Mouse (Mus musculus): ENCODE measurements around the gene Pdzph1. TPM values are rescaled to one million over a fixed set of nuclear protein-coding genes. Genes with fewer than 3 reads are reported as not detected.

Gene Pdzph1
- total RNA-seq (2021) = 1 to 10 TPM; 7.4 to 7.8 TPM
- long read RNA-seq, experiment 1, partial matches to known transcripts = 3 of 7 reads
- long read RNA-seq, experiment 1, other reads (novel, unspliced or antisense) = 3 of 7 reads
- long read RNA-seq, experiment 2, partial matches to known transcripts = 3 of 3 reads
- long read RNA-seq, experiment 2, other reads (novel, unspliced or antisense) = 0 of 3 reads

DNA sequence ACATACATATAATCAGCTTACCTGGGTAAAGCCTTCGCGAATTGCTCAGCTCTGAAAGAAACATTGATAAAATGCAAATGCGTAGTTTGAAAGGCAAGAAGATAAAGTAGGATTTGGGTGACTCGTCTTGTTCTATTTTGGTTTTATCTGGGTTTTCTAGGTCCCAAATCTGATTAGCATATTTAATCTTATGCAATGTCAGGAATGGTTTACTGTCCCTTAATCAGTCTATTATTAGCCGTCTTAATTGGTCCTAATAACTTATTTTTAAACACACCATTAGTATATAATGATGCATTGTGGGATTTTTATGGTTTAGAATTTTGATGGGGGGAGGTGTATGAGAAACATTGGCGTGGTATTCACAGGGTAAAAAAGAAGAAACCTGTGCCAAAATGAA is at the start of gene Pdzph1:
Gene Pdzph1 (minus strand): TSS at position 101 of the 400 bp plus-strand sequence.
- DNase-seq (ENCODE audit: low spot score in 2 of 2) = no peak
- intact Hi-C loops (cut with DNase I) = no loop called here

DNA sequence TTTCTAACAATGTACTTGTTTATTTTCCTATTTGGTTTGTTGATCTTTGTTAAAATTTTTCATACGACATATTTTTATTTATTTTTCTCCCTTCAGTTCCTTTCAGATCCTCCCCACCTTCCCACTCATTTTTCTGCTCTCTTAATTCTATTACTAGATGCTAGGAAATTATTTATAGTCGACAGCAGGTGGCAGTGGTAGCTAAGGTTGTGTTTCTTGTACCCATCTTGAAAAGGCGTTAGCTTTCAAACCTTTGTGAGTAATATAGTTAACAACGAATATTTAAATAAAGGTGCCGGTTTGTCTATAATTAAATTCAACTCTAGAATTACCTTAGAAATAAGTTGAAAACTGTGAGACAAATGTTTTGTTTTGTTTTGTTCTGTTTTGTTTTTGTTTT is 48.6 kb upstream of the Pdzph1 start:
- intact Hi-C loops (cut with DNase I) = no loop called here

DNA sequence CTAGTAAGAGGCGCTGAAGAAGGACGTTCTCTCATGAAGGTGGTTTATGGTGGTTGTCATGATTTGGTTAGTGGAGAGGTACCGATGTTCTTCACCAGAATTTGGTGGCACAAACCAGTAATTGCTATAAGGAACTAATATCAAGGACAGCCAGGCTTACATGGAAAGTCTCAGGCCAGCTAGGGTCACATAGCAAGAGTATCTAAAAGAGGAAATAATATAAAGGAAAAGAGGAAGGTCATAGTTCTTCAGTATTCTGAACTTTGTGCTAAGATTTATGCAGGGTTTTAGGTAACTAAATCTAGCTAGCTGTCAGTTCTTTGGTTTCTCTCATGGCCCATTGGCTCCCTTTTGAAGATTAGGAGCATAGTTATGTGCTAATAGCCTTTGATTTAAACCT is 42.3 kb upstream of the Pdzph1 start:
- no peak for DNase-seq (ENCODE audit: low spot score in 2 of 2)

More for the DNA sequence above, 48.6 kb upstream of the Pdzph1 start:
- peak; percentile 21 to 64 for DNase-seq (ENCODE audit: low spot score in 2 of 2)

DNA sequence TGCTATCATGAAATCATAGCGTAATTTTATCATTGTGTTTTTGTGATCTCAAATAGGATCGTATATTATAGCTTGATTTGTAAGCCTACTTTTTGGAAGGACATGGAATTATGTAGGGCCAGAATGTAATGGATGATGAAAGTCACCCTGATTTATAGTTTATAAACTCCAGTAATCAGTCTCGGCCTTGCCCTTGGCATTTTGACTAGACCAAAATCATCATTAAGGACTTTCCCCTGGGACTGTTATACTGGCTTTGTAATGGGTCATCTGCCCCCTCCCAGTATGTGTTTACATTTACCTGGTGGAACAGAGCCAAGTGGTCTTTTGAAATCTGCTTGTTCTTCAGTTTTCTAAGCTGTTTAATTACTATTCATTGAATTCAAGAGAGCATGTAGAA is 35.2 kb upstream of the Pdzph1 start:
- intact Hi-C loops (cut with DNase I) = no loop called here
- DNase-seq (ENCODE audit: low spot score in 2 of 2) = no peak

More for the DNA sequence above, 42.3 kb upstream of the Pdzph1 start:
- intact Hi-C loops (cut with DNase I) = no loop called here

DNA sequence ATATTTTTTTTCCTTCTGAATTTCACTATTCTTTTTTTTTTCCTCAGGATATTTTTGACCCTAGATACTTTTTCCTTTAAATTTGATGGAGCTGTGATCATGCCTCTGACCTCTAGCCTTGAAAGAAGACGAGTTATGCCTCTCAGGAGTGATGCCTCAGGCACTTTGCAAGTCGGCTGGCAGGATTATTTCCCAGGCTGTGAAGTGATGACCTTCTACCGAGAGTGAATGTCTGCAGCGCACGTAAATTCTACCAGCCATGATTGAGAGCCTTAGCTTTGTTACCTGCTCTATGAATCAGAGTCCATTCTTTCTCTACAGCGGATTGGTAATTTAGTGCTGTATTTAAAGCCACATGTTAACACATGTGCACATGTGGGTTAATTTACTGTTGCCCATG is 33.3 kb upstream of the Pdzph1 start:
- DNase-seq (ENCODE audit: low spot score in 2 of 2) = no peak
- intact Hi-C loops (cut with DNase I) = no loop called here

DNA sequence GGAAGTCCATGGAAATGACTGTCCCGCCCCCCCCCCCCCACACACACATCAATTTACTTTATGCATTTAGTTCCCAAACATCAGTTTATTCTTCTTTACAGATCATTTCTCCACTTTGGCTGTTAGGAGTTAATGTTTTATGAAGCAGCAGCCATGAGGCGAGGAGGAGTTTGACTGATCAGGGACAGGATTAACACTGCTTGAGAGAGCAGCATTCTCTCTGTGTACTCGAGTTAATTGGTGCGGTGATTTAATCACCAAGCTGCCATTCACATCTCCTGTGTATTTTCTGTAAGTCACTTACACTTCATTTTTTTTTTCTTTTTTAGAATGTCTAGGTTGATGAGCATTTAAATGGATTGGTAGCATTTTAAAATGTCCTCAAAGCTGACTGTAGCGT is 32.8 kb upstream of the Pdzph1 start:
- intact Hi-C loops (cut with DNase I) = no loop called here
- no peak for DNase-seq (ENCODE audit: low spot score in 2 of 2)

DNA sequence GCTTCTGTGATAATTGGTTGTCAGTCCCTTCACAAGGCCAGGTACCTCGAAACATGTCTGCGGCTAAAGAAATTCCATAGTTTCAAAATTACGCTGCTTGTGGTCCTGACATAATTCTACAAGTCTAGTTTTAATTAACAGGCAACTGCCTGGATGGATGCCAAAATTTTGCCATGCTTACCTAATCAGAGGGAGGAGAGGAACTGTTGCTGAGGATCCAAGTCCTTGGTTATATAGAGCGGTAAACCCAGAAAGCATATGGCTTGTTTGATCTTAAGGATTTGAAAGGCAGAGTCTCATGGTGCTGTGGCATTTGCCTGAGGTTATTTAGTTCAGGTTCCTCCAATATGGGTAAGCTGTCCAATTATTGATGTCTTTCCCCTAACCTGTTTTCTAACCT is 27.5 kb upstream of the Pdzph1 start:
- intact Hi-C loops (cut with DNase I) = no loop called here
- no peak for DNase-seq (ENCODE audit: low spot score in 2 of 2)

DNA sequence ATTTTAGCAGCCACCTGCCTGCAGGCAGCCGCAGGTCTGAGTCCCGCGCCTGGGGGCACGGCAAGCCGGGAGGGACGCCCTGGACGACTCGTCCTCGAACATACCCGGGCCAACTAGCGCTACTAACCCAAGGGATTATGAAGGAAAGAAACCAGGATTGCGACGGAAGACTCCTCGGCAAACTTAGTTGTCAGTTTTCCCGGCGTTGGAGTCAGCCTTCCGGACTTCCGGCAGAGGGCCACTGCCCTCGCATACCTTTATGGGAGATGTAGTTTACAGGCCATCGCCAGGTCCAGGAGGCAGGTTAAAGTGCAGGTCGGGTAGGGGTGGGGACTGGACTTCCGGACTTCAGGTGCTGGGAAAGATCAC is 21.9 kb upstream of the Pdzph1 start, which contains the start of gene Nudt12:
Gene Nudt12 (minus strand): TSS at position 282 of the 369 bp plus-strand sequence.
- DNase-seq (ENCODE audit: low spot score in 2 of 2) = peak; percentile 42 to 59
- intact Hi-C loops (cut with DNase I) = no loop called here

DNA sequence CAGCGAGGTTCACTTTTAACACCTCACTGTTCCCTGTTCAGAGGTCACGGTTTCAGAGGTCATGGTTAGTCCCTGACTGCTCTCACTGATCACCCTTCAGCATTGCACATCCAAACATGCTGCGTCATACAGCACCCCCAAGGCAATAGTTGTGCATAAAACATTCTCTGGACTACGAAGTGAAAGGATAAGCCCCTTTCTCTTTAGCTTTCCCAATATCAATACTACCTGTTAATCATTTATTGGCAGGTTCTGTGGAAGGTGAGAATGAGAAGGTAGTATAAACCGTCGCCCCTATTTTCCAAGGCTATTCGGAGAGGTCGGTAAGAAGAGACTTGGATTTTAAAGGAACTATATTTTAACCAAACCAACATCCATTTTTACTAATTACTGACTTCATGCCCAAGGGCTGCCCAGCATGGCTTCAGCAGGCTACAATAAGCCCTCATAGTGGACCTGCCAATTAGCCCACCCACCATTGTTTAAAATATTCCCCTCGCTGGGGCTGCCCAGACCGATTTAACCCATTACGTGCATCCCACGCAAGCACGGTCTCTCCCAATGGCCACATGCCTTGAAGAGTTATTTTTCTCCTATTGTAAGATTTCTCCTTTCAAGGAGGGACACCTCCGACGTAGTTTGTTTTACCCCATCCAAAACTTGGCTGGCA is 21.4 kb upstream of the Pdzph1 start:
- no peak for DNase-seq (ENCODE audit: low spot score in 2 of 2)
- intact Hi-C loops (cut with DNase I) = no loop called here

DNA sequence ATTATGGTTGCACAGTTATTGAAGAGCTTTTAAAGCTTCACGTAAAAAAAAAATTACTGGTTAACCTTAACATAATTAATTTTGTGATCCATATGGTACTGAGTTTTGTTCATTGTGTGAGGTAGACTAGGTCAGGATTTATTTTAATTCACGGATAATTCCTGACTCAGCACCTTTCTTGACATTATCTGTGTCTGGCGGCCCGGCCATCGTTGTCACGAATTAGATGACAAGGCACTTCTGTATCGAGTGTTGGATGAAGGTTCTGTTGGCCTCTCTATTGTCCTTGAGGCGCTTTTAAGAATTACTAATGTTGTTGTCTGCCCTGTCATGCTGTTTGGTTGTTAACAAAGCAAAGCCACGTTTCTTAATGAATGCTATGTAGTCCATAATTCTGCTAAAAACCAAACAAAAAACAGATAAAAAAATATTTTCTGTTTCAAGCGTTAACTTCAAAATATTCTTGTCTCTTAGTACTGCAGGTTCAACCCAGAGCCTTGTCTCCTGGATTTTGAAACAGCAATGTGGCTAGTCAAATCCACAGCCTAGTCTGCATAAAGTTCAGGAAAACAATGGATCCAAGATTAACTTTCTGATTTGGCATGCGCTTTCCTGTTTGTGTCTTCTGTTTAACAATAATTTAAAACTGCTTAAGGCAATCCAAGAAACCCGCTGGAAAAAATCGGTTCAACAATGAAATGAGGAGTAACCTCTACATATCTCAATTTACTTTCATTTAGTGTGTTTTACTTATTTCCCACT is 20.6 kb upstream of the Pdzph1 start:
- intact Hi-C loops (cut with DNase I) = no loop called here

DNA sequence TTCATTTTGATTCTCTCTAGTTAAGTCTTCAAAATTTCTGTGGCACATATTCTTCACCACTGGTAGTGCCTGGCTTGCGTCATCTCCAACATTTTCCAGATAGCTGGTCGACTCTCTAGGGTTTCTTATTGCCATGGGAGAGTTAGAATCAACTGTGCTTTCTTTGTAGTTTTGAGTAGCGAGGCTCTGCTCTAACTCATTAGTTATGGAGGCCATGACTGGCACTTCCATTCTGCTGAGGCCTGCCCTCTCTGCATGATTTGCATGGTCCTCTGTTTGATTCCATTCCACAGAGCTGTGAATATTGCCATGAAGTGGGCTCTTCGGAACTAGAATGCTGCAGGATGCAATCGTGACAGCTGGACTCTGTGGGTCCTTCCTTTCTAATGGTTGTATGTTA is 17.9 kb downstream of the Pdzph1 start:
- intact Hi-C loops (cut with DNase I) = no loop called here
- DNase-seq (ENCODE audit: low spot score in 2 of 2) = no peak

More for the DNA sequence above, 20.6 kb upstream of the Pdzph1 start:
- DNase-seq (ENCODE audit: low spot score in 2 of 2) = no peak

DNA sequence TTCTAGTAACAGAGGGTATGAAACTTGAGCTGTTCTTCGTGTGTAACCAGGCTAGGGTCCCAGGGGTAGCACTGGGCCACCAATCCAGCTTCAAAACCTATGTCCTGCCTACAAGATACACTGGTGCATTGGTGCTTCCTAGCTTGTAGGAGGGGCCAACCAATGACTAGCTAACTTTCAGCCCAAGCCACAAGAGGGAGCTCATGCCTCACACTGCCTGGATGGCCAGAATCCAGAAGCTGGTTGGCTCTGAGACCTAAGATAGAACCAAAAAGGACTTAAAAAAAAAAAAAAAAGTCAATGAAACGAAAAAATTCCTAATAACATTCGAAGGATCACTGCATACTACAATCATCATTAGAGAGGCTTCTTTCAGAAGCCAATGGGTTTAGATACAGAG is 31.3 kb downstream of the Pdzph1 start:
- peak; percentile 13 to 18 for DNase-seq (ENCODE audit: low spot score in 2 of 2)
- intact Hi-C loops (cut with DNase I) = no loop called here

DNA sequence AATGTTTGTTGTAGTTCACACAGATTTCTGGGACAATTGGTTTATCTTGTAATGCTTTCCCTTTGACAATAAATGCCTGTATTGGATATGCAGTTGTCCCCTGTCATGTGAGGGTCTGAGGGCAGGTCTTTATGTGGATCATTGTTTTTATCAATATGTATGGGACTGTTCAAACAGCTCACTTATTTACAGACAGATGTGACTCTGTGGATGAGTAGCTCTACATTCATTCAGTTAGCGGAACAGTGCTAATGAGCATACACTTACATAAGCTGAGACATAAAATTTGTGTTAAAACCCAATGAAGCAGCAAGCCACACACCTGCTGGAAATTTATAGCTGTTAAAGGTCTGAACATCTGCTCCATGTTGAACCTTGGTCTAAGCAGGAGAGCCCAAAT is 34.1 kb downstream of the Pdzph1 start:
- intact Hi-C loops (cut with DNase I) = no loop called here
- DNase-seq (ENCODE audit: low spot score in 2 of 2) = no peak

DNA sequence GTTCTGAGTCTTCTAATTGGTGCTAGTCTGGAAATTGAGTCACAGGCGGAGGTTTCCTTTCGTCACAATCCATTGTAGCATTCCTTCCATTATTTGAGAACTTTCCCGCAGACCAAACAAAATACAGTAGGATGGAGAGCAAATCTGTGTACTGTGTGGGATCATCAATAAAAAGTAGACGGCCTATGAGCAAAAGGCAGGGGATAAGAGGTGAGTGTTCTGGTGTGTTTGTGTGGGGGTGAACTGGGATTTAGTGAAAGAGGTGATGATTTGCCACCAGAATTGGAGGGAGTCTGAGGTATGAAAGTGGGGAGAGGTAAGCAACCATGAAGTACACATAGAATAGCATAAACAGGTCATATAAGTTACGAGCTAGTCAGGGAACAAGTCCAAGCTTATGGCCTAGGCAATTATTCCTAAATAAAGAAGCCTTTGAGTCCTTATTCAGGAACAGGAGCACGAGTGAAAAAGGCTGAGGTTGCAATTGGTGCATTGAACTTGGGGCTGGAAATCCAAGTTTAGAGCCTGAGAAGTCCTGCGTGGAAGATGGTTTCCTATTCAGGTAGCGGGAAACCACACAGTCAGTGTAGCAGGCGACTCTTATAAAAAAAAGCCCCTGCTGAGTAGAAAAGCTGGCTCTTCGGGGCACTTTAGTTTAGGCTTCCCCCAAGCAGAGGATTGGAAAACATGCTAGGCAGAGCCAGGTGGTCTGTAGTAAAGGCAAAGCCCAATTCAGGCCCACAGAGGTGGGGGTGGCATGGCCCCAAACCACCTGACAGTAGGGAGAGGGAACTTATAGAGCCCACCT is 48.0 kb downstream of the Pdzph1 start:
- no peak for DNase-seq (ENCODE audit: low spot score in 2 of 2)
- intact Hi-C loops (cut with DNase I) = no loop called here

DNA sequence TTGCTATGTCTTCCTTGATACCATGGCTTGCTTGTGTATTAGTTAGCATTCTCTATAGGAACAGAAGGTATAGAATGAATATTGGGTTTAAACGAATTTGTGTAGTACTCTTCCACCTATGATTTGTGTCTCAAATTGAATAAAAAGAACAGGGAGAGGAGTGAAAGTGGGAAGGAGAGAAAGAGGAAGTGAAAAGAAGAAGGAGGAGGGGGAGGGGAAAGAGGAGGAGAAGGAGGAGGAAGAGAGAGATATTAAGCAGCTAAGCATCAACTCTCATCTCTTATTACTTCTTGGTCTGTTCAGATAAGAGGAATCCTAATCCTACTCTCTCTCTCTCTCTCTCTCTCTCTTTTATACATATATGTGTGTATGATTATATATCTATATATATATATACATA is 52.6 kb downstream of the Pdzph1 start:
- intact Hi-C loops (cut with DNase I) = no loop called here
- no peak for DNase-seq (ENCODE audit: low spot score in 2 of 2)

DNA sequence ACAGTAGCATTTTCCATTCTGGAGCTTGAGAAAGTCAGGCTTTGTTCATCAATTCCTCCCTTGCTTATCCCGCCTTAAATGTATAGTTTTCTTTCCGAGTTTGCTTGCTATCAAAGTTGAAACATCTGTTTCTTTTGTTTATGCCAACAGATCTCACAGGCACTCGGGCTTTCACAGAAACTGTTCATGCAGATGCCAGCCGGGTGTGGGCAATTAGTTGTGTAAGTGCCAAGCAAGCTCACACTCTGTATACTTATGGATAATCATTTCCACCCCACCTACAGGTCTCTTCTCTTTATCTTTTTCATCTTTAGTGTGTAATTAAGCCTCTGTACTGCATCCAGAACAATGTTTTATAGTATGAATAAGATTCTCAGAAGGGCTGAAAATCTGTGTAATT is 53.6 kb downstream of the Pdzph1 start:
- no peak for DNase-seq (ENCODE audit: low spot score in 2 of 2)

DNA sequence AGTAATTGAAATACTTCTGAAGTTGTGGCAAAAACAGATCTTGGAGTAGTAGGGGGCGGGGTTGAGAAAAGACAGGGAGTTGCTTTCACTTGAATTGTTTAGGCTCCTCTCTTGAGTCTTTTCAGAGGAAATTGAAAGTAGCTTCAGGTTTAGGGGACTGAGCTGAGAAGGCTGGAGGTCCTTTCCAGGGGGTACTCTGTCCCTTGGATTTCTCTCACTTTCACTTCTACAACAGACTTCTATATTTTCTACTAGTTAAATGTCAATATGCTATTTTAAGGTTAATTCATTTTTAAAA is 58.2 kb downstream of the Pdzph1 start:
- DNase-seq (ENCODE audit: low spot score in 2 of 2) = no peak

More for the DNA sequence above, 53.6 kb downstream of the Pdzph1 start:
- intact Hi-C loops (cut with DNase I) = no loop called here

DNA sequence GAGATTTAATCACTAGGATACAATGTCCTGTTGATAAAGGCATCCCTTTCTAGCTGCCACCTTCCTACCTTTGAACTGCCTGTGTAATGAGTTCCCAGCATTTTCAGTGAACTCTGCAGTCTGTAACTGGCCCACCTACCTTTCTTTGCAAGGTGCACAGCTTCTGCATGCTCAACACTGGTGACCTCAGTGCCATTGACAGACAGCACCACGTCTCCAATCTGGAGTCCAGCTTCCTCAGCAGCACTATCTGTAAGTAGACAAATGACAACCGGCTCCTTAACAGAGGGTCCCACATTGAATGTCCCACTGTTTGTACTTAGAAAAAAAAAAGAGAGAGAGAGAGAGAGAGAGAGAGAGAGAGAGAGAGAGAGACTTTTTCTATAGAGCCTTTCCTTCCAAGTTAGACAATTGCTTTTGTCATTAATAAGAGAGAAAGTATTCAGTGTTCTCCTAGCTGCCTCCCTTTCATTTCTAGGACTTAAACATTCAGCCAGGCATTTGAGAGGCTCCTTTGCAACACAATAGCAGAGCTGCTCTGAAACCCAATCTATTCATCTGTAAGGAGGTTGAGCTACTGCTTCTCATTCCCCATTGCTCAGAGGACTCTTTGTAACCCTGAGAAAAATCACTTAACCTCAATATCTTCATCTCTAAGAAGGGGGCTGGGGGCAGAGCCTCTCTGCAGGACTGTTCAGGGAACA is 58.7 kb downstream of the Pdzph1 start:
- intact Hi-C loops (cut with DNase I) = no loop called here
- DNase-seq (ENCODE audit: low spot score in 2 of 2) = no peak

More for the DNA sequence above, 58.2 kb downstream of the Pdzph1 start:
- intact Hi-C loops (cut with DNase I) = no loop called here

DNA sequence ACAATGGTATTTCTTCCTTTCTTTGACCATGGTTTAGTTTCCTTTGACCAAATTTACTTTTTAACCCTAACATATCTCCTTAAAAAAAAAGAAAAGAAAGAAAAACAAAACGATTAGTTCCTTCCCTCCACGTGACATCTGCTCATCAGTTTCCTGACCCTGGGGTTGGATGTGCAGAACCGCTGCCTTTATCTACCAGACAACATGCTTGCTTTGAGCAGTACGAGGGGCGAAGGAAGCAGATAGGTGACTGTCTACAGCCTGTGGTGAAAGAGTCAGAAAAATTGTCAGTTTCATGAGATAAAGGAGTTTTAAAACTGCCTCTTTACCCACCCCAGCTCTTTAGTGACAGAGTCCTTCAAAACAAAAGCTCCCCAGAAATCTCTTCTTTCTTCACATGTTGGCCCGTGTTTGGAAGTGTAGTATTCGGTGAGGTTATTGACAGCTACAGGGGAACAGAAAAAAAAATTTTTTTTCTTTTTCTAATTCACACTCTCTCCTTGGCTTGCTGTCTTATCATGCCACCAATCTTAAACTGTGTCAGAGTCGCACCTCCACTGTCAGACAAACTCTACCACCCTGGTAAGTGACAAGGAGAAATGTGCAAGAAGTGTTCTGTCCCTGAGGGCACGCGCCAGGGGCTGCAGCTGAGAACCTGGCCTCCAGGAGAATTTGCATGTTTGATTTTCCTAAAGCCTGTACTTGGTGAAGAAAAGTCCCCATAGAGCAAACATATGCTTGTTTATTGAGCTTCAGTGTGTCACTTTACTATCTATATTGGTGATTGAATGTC is 66.2 kb downstream of the Pdzph1 start:
- no peak for DNase-seq (ENCODE audit: low spot score in 2 of 2)
- intact Hi-C loops (cut with DNase I) = no loop called here
